Mouse (Mus musculus) E14TG2a.4 (cell line): ENCODE results near the gene Garnl3.

Experiments
- CTCF ChIP-seq: conservative IDR thresholded peaks from 2 replicates; pipeline ENCODE4 v1.5.1; 2014; ENCODE audit warnings: low read length
- NANOG ChIP-seq: IDR thresholded peaks from 2 replicates; pipeline ENCODE4 v1.6.1; 2014; ENCODE audit warnings: borderline replicate concordance, low read length, mixed read lengths
- POU5F1 ChIP-seq: IDR thresholded peaks from 2 replicates; pipeline ENCODE4 v1.6.1; 2014; ENCODE audit warnings: low read length, borderline replicate concordance

DNA sequence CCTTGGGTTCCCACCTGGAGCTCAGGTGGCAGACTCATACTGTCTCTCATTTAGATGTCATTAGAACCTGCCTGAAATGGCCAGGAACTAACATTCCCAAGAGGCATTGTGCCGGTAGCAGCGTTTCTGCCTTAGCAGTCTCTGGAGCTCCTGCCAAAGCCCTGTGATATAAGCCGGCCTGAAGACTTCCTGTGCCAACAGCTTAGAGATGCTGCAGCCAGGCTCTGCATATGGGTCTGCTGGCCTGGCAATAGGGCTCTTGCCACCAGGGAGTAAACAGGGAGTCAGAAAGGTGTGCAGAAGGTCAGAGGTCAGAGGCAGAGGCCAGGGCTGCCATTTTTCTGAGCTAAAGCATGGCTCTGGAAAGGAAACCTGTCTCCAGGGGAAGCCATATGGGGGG, 33.2 kb upstream of the Garnl3 start:
- no peak for TF ChIP-seq CTCF
- TF ChIP-seq POU5F1: no peak
- TF ChIP-seq NANOG: no peak
